Mouse (Mus musculus) midbrain, embryonic 13.5 days (tissue): ENCODE measurements around the gene Sptbn4. TPM values are rescaled to one million over a fixed set of nuclear protein-coding genes. Genes with fewer than 3 reads are reported as not detected.
A peak's percentile ranks its signal among the peaks of the same experiment; 100 is the strongest.

ENCODE experiments used
- ATAC-seq: fragments of 200-750 bp; cut with Nextera tagmentation; 2 replicates; pipeline ENCODE4 v1.8.0; 2017; ENCODE audit warnings: mild to moderate bottlenecking, moderate TSS enrichment, moderate library complexity
- H3K27ac ChIP-seq: fragments of 300-500 bp; sonication (generic); 2 replicates; pipeline ENCODE4 v1.5.1; 2015; ENCODE audit warnings: inconsistent platforms, mild to moderate bottlenecking, moderate library complexity
- H3K27me3 ChIP-seq: fragments of 300-500 bp; sonication (generic); 2 replicates; pipeline ENCODE4 v1.6.1; 2015; ENCODE audit warnings: mild to moderate bottlenecking, inconsistent platforms
- H3K36me3 ChIP-seq: fragments of 300-500 bp; sonication (generic); 2 replicates; pipeline ENCODE4 v1.6.1; 2015; ENCODE audit warnings: mild to moderate bottlenecking, inconsistent platforms
- H3K4me1 ChIP-seq: fragments of 300-500 bp; sonication (generic); replicated peaks from 2 replicates; pipeline ENCODE4 v1.6.1; 2015; ENCODE audit warnings: inconsistent platforms
- H3K4me2 ChIP-seq: fragments of 300-500 bp; sonication (generic); replicated peaks from 2 replicates; pipeline ENCODE4 v1.6.1; 2015; ENCODE audit warnings: moderate library complexity, mild to moderate bottlenecking, inconsistent platforms
- H3K4me3 ChIP-seq: fragments of 300-500 bp; sonication (generic); replicated peaks from 2 replicates; pipeline ENCODE4 v1.5.1; 2015; ENCODE audit warnings: mild to moderate bottlenecking, inconsistent platforms
- H3K9ac ChIP-seq: fragments of 300-500 bp; sonication (generic); replicated peaks from 2 replicates; pipeline ENCODE4 v1.6.1; 2015; ENCODE audit warnings: mild to moderate bottlenecking, inconsistent platforms
- H3K9me3 ChIP-seq: fragments of 300-500 bp; sonication (generic); 2 replicates; pipeline ENCODE4 v1.6.1; 2016; ENCODE audit warnings: mild to moderate bottlenecking, inconsistent platforms
- WGBS: fragments of 180-500 bp; shearing (Covaris S2); methylation state at CpG from one replicate; pipeline ENCODE4 v1.1.7; 2015; 5-methylcytosine and 5-hydroxymethylcytosine counted together
- polyA plus RNA-seq: library from polyadenylated mRNA; unstranded; fragments of >200 nt; fragmentation: Nextera tagmentation; extraction: Ambion mirVana; gene quantifications from 2 replicates; pipeline ENCODE4 v1.2.1, GENCODE M21; 2015

Gene Sptbn4
- polyA plus RNA-seq, 1 experiment from 2014 or later, result 2.2 TPM

DNA sequence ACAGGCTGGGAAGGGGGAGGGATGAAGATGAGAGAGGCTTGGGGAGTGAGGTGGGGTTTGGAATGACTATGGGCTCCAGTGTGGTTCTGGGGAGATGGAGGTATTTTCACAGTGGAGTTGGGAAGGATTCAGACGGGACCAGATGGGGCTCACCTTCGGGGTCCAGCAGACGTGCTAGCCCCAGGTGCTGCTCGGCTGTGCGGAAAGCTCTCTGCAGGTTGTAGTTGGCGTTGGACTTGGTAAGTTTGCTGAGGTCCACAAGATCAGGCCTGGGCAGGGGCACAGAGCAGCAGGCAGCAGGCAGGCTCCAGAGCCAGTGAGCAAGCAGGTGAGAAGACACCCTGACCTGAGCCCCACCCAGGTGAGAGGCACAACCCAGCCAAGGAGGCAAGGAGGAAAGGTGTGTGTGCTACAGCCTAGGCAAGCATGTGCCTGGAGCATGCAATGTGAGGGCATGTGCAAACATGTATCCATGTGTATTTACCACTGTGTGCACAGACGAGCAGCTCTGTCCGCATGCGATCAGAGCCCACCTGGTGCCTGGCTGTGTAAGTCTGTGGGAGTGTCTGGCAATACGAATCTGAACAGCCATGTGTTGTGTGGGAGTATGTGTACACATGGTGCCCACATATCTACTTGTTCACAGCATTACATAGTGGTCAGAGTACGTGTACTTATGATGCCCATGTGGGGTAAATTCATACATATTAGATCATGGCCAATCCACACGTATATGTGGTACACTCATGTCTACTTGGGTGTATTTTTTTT lies 23.7 kb downstream of the Sptbn4 start:
- no peaks in the 10 kb centered on the region for H3K36me3 ChIP-seq

DNA sequence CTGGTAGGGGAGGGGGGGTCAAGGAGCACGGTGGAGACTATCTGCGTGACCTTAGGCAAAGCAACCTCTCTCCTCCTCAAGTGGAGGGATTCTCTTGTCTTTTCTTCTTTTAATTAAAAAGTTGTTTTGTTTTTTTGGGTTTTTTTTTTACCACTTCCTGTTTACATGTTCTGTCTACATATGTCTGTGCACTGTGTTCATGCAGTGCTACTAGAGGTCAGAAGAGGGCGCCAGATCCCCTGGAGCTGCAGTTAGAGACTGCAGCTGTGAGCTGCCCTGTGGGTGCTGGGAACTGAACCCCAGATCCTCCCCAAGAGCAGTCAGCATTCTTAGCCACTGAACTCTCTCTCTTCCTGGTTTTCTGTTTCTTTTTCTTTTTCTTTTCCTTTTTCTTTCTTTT lies 28.4 kb downstream of the Sptbn4 start:
- no peak overlapping the region for H3K27ac ChIP-seq
- no peak overlapping the region for H3K9ac ChIP-seq
- H3K36me3 ChIP-seq, result no peaks in the 10 kb centered on the region
- H3K9me3 ChIP-seq, result 0 out of 2 replicates have a peak, but pooled peaks cover 3% of the 10 kb centered on the region
- no peaks in the 10 kb centered on the region for H3K4me1 ChIP-seq
- H3K27me3 ChIP-seq, result peaks cover 20% of the 10 kb centered on the region; the same call in 1 of the 2 replicates
- no peak overlapping the region for H3K4me3 ChIP-seq
- 80% methylated on average over 3 of the region's 3 CpGs for WGBS
- no peak overlapping the region for H3K4me2 ChIP-seq
- ATAC-seq, result no peak

More for the DNA sequence above, 23.7 kb downstream of the Sptbn4 start:
- ATAC-seq, result no peak
- no peak overlapping the region for H3K4me3 ChIP-seq
- 87% methylated on average over 12 of the region's 12 CpGs for WGBS
- peaks cover 13% of the 10 kb centered on the region; the same call in 1 of the 2 replicates for H3K27me3 ChIP-seq
- H3K9ac ChIP-seq, result no peak overlapping the region
- no peaks in the 10 kb centered on the region for H3K4me1 ChIP-seq
- H3K9me3 ChIP-seq, result 0 out of 2 replicates have a peak, but pooled peaks cover 3% of the 10 kb centered on the region
- no peak overlapping the region for H3K4me2 ChIP-seq
- H3K27ac ChIP-seq, result no peak overlapping the region

DNA sequence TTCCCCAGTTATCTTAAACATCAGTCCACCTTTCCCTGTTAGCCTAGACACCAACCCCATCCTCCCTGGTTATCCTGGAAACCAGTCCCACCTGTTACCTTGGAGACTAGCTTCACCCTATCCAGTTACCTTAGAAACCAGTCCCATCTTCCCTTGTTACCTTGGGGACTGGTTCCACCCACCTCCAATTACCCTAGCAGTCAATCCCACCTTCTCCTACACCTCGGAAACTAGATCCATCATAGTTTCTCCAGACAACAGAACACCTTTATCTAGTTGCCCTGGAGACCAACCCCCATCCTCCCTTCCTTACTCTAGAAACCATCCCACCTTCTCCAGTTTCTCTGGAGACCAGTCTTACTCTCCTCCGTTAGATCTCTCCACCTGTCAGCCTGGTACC lies 30.3 kb downstream of the Sptbn4 start:
- Histone ChIP-seq H3K4me1 (no peaks in the 10 kb centered on the region), H3K27ac (no peak overlapping the region), H3K9ac (no peak overlapping the region), H3K9me3 (0 out of 2 replicates have a peak, but pooled peaks cover 3% of the 10 kb centered on the region), H3K4me2 (no peak overlapping the region), H3K36me3 (no peaks in the 10 kb centered on the region), H3K4me3 (no peak overlapping the region), H3K27me3 (peaks cover 23% of the 10 kb centered on the region; the same call in 1 of the 2 replicates)
- WGBS, result 78% methylated on average over 2 of the region's 2 CpGs
- no peak for ATAC-seq

DNA sequence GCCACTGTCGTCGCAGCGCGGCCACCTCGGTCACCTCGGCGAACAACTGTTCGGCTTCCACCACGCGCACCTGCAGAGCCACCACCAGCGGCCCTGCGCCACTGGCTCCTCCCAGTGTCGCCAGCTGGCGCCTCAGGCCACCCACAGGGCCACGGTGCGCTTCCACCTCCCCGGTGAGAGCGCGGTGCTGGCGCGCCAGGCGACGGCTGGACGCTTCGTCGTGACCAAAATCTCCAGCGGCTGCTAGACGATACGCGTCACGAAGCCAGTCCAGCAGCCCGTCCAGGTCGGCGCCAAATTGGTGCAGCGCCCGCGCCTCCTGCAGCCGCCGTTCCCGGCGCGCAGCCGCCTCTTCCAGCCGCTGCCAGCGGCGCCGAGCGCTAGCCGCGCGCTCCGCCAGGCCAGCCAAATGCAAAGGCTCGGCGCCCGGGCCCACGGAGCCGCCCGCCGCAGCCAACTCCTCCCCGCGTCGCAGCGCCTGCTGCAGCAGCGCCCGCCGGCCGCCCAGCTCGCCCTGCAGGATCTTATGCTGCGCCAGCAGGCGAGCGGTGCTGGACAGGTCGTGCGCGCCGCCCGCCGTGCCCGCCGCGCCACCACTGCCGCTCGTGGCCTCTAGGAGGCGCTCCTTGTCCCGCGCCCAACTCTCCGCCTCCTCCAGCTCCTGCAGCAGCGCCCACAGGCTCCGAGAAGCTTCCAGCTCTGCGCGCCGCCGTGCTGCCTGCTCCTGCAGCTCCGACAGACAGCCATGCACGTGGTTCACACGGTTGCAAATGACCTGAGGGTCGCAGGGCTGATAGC lies 38.9 kb downstream of the Sptbn4 start:
- ATAC-seq, result peak; percentile 62
- H3K4me1 ChIP-seq, result peaks cover 12% of the 10 kb centered on the region
- H3K9ac ChIP-seq, result no peak overlapping the region; the same call in 1 of the 2 replicates
- H3K27ac ChIP-seq, result no peak overlapping the region
- peak overlapping the region; percentile 42 for H3K4me3 ChIP-seq
- peaks cover 78% of the 10 kb centered on the region for H3K27me3 ChIP-seq
- peak overlapping the region; percentile 65 for H3K4me2 ChIP-seq
- peaks cover 5% of the 10 kb centered on the region; the same call in 1 of the 2 replicates for H3K9me3 ChIP-seq
- no peaks in the 10 kb centered on the region for H3K36me3 ChIP-seq
- under 1% methylated on average over 94 of the region's 96 CpGs for WGBS

DNA sequence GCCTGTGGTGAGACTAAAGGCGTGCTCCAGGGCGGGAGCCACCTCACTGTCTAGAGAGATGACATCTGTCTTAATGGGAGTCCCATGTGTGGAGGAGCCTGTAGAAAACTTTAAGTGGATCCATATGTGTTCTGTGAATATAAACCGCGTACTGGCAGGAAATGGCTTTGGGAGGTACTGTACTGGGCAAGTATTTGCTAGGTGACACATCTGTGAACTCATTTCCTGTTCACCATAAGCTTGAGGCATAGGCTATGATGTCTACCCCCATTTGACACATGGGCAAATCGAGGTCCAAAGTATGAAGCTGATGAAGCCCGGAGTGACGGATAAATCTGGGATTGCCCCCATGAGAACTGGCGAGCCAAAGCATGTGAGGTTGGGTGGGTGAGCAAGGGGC lies 39.7 kb downstream of the Sptbn4 start:
- ATAC-seq, result no peak
- peak overlapping the region; percentile 42; the same call in 1 of the 2 replicates for H3K4me3 ChIP-seq
- H3K4me2 ChIP-seq, result peak overlapping the region; percentile 65; the same call in 1 of the 2 replicates
- H3K9ac ChIP-seq, result no peak overlapping the region
- H3K9me3 ChIP-seq, result peaks cover 9% of the 10 kb centered on the region
- WGBS, result 69% methylated on average over 8 of the region's 8 CpGs
- H3K4me1 ChIP-seq, result peaks cover 12% of the 10 kb centered on the region
- H3K27ac ChIP-seq, result no peak overlapping the region
- peaks cover 81% of the 10 kb centered on the region for H3K27me3 ChIP-seq
- H3K36me3 ChIP-seq, result no peaks in the 10 kb centered on the region

DNA sequence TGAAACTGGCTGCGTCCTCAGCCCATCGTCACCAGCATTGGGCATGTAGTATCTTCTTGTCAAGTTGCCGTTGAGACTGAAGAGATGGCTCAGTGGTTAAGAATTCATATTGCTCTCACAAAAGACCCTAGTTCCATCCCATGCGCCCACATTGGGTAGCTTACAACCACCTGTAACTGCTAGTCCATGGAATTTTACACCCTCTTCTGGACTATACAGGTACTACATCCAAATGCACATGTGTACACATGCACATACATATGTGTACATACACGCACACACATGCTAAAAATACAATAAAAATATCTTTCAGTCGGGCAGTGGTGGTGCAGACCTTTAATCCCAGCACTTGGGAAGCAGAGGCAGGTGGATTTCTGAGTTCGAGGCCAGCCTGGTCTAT lies 41.0 kb downstream of the Sptbn4 start:
- Histone ChIP-seq H3K27ac (no peak overlapping the region), H3K9me3 (peaks cover 9% of the 10 kb centered on the region), H3K36me3 (no peaks in the 10 kb centered on the region), H3K4me1 (peaks cover 12% of the 10 kb centered on the region), H3K9ac (no peak overlapping the region), H3K27me3 (peaks cover 94% of the 10 kb centered on the region), H3K4me3 (no peak overlapping the region), H3K4me2 (no peak overlapping the region)
- ATAC-seq, result no peak
- 84% methylated on average over 7 of the region's 7 CpGs for WGBS

DNA sequence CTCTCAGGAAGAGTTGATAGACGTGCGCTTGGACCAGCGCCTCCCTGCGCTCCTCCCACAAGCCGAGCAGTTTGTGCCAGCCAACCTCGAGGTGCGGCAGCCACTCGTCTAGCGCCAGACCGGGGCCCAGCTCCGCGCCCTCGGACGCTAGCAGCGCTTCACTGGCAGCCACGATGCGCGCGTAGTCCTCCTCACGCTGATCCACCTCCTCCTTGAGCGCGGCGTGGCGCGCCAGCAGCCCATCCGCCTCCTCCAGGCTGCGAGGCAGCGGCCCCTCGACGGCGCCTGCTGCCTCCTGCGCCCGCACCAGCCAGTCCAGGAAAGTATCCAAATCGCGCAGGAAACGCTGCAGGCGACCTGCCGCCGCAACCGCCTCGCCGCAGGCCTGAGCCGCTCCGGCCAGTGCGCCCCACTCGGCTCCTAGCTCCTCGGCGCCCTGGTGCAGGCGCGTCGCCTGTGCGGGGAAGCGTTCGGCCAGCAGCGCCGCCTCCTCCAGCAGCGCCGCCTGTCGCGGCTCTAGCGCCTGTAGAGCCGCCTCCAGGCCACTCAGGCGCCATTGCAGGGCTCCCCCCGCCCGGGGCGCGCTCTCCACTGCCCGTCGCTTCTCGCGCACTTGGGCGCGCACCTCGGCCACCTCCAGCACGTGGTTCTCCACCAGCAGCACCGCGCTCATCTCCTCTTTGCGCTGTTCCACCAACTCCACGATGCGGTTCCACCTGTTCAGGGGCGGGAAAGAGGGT lies 43.1 kb downstream of the Sptbn4 start:
- H3K4me3 ChIP-seq, result peak overlapping the region; percentile 16; the same call in 1 of the 2 replicates
- H3K4me2 ChIP-seq, result peak overlapping the region; percentile 22; the same call in 1 of the 2 replicates

DNA sequence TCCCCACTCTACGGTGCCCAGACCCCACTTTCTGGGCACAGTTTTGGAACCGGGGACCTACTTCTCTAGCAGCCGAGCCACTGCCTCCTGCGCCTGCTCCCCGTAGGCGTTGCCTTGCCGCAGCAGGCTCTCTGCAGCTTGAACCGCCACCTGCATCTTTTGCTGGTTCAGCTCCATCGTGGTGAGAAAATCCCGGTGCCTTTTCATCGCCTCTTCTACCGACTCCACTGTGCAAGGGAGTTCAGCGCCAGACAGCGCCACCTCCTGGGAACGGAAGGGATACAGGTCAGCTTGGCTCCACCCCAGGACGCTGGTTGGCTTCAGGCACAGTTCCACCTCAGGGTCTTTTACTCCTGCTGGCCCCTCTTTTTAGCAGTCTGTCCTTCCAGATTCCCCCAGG lies 44.8 kb downstream of the Sptbn4 start:
- Histone ChIP-seq H3K27me3 (peaks cover 93% of the 10 kb centered on the region), H3K4me3 (no peak overlapping the region), H3K9ac (0 out of 2 replicates have a peak overlapping the region, but pooled peaks have one; percentile 3), H3K4me1 (0 out of 2 replicates have a peak, but pooled peaks cover 3% of the 10 kb centered on the region), H3K4me2 (no peak overlapping the region), H3K36me3 (no peaks in the 10 kb centered on the region), H3K9me3 (peaks cover 9% of the 10 kb centered on the region), H3K27ac (no peak overlapping the region)
- 9% methylated on average over 16 of the region's 16 CpGs for WGBS
- no peak for ATAC-seq

More for the DNA sequence above, 43.1 kb downstream of the Sptbn4 start:
- ATAC-seq, result 0 out of 2 replicates have a peak, but pooled peaks have one; percentile 22
- Histone ChIP-seq H3K27me3 (peaks cover 95% of the 10 kb centered on the region), H3K9me3 (peaks cover 9% of the 10 kb centered on the region), H3K36me3 (no peaks in the 10 kb centered on the region), H3K9ac (no peak overlapping the region), H3K4me1 (peaks cover 12% of the 10 kb centered on the region), H3K27ac (no peak overlapping the region)
- WGBS, result 7% methylated on average over 75 of the region's 81 CpGs

DNA sequence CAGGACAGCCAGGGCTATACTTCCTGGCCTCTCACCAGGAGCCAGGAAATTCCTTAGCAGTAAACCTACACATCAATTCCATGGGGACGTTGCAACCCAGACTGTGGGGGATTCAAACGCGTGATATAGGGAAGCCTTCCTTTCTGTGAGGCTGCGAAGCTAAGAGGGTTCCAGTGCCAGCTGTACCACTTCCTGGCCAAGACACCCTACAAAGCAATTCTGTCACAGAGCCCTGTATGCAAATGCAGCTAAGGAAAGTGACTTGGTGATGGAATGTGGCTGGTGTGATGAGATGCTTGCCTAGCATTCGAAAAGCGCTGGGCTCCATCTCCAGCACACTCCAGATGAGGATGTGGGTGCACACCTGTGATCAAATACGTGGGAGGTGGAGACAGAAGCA lies 46.9 kb downstream of the Sptbn4 start:
- Histone ChIP-seq H3K9ac (no peak overlapping the region), H3K9me3 (peaks cover 4% of the 10 kb centered on the region; the same call in 1 of the 2 replicates), H3K4me3 (no peak overlapping the region), H3K27me3 (peaks cover 93% of the 10 kb centered on the region), H3K36me3 (no peaks in the 10 kb centered on the region), H3K4me2 (no peak overlapping the region), H3K27ac (no peak overlapping the region), H3K4me1 (peaks cover 16% of the 10 kb centered on the region)
- ATAC-seq, result no peak
- 80% methylated on average over 7 of the region's 7 CpGs for WGBS

DNA sequence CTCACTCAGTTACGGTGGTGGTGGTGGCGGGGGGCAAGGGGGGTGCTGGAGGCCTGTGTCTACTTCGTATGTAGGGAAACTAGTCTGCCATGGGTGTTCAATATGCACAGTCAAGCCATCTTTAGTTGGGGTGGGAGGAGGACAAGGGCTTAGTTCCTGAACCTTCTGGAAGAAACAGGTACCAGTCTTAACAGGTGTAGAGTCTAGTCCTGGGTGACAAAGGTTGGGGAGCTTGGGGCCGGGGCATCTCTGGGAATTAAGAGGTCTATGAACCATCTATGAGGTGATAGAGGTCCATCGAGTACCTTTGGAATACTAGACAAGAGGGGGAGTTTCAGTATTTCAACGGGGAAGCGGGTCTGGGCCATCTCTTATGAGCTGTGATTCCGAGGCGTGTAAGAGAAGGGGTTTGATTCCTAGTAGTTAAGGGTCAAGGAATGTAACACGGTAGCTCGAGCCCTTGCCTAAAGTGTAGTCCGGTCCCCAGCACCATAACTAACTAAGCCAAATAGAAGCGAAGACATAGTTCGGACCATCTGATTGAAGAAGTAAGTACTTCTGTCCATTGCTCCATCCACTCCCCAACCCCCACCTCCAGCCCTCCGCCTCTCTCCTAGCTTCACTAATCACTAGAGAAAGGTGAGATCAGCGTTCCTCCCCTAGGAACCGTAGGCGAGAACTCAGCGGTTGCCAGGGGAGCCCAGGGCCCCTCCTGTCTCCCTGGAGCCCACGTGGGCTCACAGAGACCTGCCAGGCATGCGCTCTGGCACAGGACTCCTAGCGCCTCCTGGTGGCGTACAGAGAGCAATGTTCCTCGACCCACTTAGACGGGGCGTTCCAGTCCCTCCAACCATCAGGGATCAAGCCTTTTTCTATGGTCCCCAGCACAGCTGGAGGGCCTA lies 50.2 kb downstream of the Sptbn4 start:
- ATAC-seq, result peak; percentile 19; the same call in 1 of the 2 replicates
- H3K4me1 ChIP-seq, result peaks cover 14% of the 10 kb centered on the region
- H3K4me3 ChIP-seq, result peak overlapping the region; percentile 52; the same call in 1 of the 2 replicates
- no peak overlapping the region for H3K9ac ChIP-seq
- H3K36me3 ChIP-seq, result no peaks in the 10 kb centered on the region
- peak overlapping the region; percentile 78 for H3K4me2 ChIP-seq
- 21% methylated on average over 26 of the region's 26 CpGs for WGBS
- H3K27ac ChIP-seq, result no peak overlapping the region
- no peaks in the 10 kb centered on the region for H3K9me3 ChIP-seq
- peaks cover 95% of the 10 kb centered on the region for H3K27me3 ChIP-seq
